In genomic region chr1:182504223-182504622, GRCm38 (mm10) we compare ENCODE assay signal across 8 mouse cellular contexts. TPM values are rescaled to one million over a fixed set of nuclear protein-coding genes. Genes with fewer than 3 reads are reported as not detected.
DNase-seq lines count a peak whose midpoint lies in the region; ATAC-seq and TF ChIP-seq lines count a peak whose summit lies in the region.

No protein-coding gene starts in this region.

- peak overlapping the region; percentile 35; the same call in 1 of the 2 replicates for H3K9ac ChIP-seq in heart, embryonic 16.5 days (ENCODE audit: low read length)
- H3K9ac ChIP-seq in limb, embryonic 13.5 days: 0 out of 2 replicates have a peak overlapping the region, but pooled peaks have one; percentile 2

- H3K4me1 ChIP-seq in heart, embryonic 16.5 days (ENCODE audit: control insufficient read depth, insufficient read depth, low read length): peaks cover 64% of the 10 kb centered on the region
- H3K4me1 ChIP-seq in limb, embryonic 13.5 days: peaks cover 25% of the 10 kb centered on the region

- H3K27me3 ChIP-seq in heart, embryonic 16.5 days (ENCODE audit: control insufficient read depth, insufficient read depth, low read length): no peaks in the 10 kb centered on the region
- no peaks in the 10 kb centered on the region for H3K27me3 ChIP-seq in limb, embryonic 13.5 days

- peak overlapping the region; percentile 27; the same call in 1 of the 2 replicates for H3K4me2 ChIP-seq in heart, embryonic 16.5 days (ENCODE audit: low read depth, low read length)
- no peak overlapping the region for H3K4me2 ChIP-seq in limb, embryonic 13.5 days (replicated peaks)

- WGBS in heart, embryonic 16.5 days: 0% methylated on average over 4 of the region's 4 CpGs
- WGBS in limb, embryonic 13.5 days: 23% methylated on average over 4 of the region's 4 CpGs

- H3K27ac ChIP-seq in heart, embryonic 16.5 days (ENCODE audit: low read length): peak overlapping the region; percentile 55
- no peak overlapping the region for H3K27ac ChIP-seq in limb, embryonic 13.5 days

- no peak for TF ChIP-seq POLR2A in brain, embryonic 14.5 days (IDR thresholded peaks at IDR 0.05; ENCODE audit: borderline replicate concordance, extremely low read depth, insufficient read depth, insufficient read length, poor library complexity, severe bottlenecking)

- H3K36me3 ChIP-seq in heart, embryonic 16.5 days (ENCODE audit: control insufficient read depth, insufficient read depth): peaks cover 6% of the 10 kb centered on the region
- peaks cover 74% of the 10 kb centered on the region for H3K36me3 ChIP-seq in limb, embryonic 13.5 days

- peak; percentile 20; the same call in 1 of the 2 replicates for ATAC-seq in heart, embryonic 16.5 days (replicated peaks; ENCODE audit: extremely low read depth, insufficient read depth, low FRiP score)
- no peak for ATAC-seq in limb, embryonic 13.5 days (ENCODE audit: low FRiP score, low read depth)
- ATAC-seq in frontal cortex, adult (ENCODE audit: low TSS enrichment): no peak

- no peaks in the 10 kb centered on the region for H3K9me3 ChIP-seq in heart, embryonic 16.5 days (replicated peaks; ENCODE audit: control insufficient read depth, low read length)
- no peaks in the 10 kb centered on the region for H3K9me3 ChIP-seq in limb, embryonic 13.5 days

- no peak for TF ChIP-seq CTCF in brain, embryonic 14.5 days (IDR thresholded peaks at IDR 0.05; ENCODE audit: borderline replicate concordance, extremely low read depth, insufficient read depth, insufficient read length)

- peak; percentile 57 for DNase-seq in right cerebral cortex, postnatal 14 days
- no peak for DNase-seq in right cerebral cortex, postnatal 36 days (ENCODE audit: low spot score in 2 of 2)
- peak; percentile 59 for DNase-seq in brain, embryonic 14.5 days (ENCODE audit: low read depth)
- DNase-seq in naive thymus-derived CD4-positive, alpha-beta T cell, adult 2 months (ENCODE audit: low read depth): peak; percentile 35
- no peak for DNase-seq in right cerebral cortex, adult 18-20 months

- H3K4me3 ChIP-seq in heart, embryonic 16.5 days (ENCODE audit: low read length): no peak overlapping the region
- H3K4me3 ChIP-seq in limb, embryonic 13.5 days: no peak overlapping the region

RNA-seq across cellular contexts. Expression of gene Capn2, which starts 13.2 kb away (rescaled TPM):
- polyA plus RNA-seq in brain, embryonic 14.5 days (2012; rRNA removed): 39.5 and 56.5 TPM in 2 replicates
- polyA plus RNA-seq in heart, embryonic 16.5 days (2015; fragmentation: Nextera tagmentation; extraction: Ambion mirVana): 91.1 and 91.7 TPM in 2 replicates
- polyA plus RNA-seq in limb, embryonic 13.5 days (2015; fragmentation: Nextera tagmentation; extraction: Ambion mirVana): 138 and 148 TPM in 2 replicates

Comparison
In these comparisons a context has a peak if more than half of its experiments do, and no peak if none do; other contexts are left out.
1. DNase-seq: peak in right cerebral cortex, postnatal 14 days (single experiment), brain, embryonic 14.5 days (single experiment) and naive thymus-derived CD4-positive, alpha-beta T cell, adult 2 months (single experiment); none in right cerebral cortex, postnatal 36 days (0 of 2) and right cerebral cortex, adult 18-20 months (single experiment).